14 mouse cellular contexts compared by ENCODE assay signal in the genomic region with DNA sequence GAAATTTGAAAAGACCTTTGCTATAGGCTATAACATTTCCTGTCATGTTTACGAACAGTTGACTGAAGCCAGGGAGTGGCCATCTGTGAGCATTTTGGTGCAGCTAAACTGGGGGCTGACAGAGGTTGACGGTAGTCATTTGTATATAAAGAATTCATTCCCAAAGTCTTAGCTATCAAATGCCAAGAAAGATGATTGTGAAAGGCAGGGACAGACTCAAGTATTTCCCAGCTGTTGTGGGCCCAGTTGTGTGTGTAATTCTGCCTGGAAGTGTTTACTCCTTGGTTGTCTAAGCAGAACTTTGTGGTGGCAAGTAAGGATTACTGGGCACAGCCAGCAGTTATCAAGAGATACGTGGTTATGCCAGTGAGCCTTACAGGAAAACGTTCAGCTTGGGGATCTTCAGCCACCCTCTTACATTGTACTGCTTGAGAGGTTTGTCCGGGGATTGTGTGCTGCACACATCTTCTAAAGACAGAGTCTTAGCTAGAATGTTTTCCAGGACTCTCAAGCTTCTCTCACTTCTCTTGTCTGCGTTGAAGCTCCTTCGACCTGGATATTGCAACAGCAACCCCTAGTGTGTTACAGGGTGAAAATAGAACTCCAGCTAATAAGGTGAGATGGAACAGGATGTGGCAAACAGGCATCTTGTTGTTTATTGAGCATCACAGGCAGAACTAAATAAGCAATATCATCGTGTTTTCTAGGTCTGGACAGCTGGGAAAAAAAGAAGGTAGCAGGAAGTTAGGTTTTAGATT.
A peak's percentile ranks its signal among the peaks of the same experiment; 100 is the strongest.
DNase-seq lines count a peak whose midpoint lies in the region; ATAC-seq and TF ChIP-seq lines count a peak whose summit lies in the region.
"Had no signal": no experiment of that assay in that cellular context is flagged by ENCODE, and none has a peak within 500 bp of the region (broad histone marks: within the 10 kb centered on the region; RNA-seq: fewer than 3 reads in every experiment).

No protein-coding gene starts in this region.

- TF ChIP-seq POLR2A in heart, adult 2 months (IDR thresholded peaks at IDR 0.05; ENCODE audit: insufficient read depth, low read depth, low read length), result no peak

- no peak for DNase-seq in heart, adult 2 months
- no peak for DNase-seq in heart, postnatal 25 days (ENCODE audit: low spot score)
- DNase-seq in lung, postnatal 25 days (ENCODE audit: low spot score), result no peak
- peak; percentile 52 for DNase-seq in NIH3T3 (ENCODE audit: low read depth)
- DNase-seq in cerebellum, postnatal 4 days (ENCODE audit: low spot score in 2 of 2), result no peak
- DNase-seq in retina, embryonic 14.5 days (ENCODE audit: low spot score), result no peak
- DNase-seq: adrenal gland, postnatal 25 days; heart, postnatal 36 days; kidney, adult 11 months; liver; spleen, adult 18-20 months had no signal

- TF ChIP-seq EP300 in heart, adult 2 months (IDR thresholded peaks at IDR 0.05; ENCODE audit: insufficient read depth, low read depth, low read length), result no peak

- no peak overlapping the region for H3K4me3 ChIP-seq in heart, adult 2 months
- H3K4me3 ChIP-seq in lung, embryonic 15.5 days, result no peak overlapping the region
- H3K4me3 ChIP-seq: megakaryocyte, embryonic 14.5 days had no signal

- H3K9ac ChIP-seq in heart, adult 2 months (ENCODE audit: low read depth, low read length), result no peak overlapping the region
- no peak overlapping the region for H3K9ac ChIP-seq in lung, embryonic 15.5 days

- no peaks in the 10 kb centered on the region for H3K36me3 ChIP-seq in heart, adult 2 months (ENCODE audit: control insufficient read depth, insufficient read depth, low read length)
- H3K36me3 ChIP-seq in lung, embryonic 15.5 days, result no peaks in the 10 kb centered on the region

- no peak overlapping the region for H3K27ac ChIP-seq in heart, adult 2 months
- H3K27ac ChIP-seq in lung, embryonic 15.5 days, result peak overlapping the region; percentile 37

- H3K27me3 ChIP-seq in heart, adult 2 months (ENCODE audit: control insufficient read depth, insufficient read depth, low read length), result no peaks in the 10 kb centered on the region
- no peaks in the 10 kb centered on the region for H3K27me3 ChIP-seq in lung, embryonic 15.5 days

- H3K9me3 ChIP-seq in lung, embryonic 15.5 days, result no peaks in the 10 kb centered on the region
- H3K9me3 ChIP-seq: megakaryocyte, embryonic 14.5 days had no signal

- H3K79me2 ChIP-seq in heart, adult 2 months (replicated peaks; ENCODE audit: control insufficient read depth, insufficient read depth, low read length), result no peaks in the 10 kb centered on the region

- no peaks in the 10 kb centered on the region for H3K4me1 ChIP-seq in heart, adult 2 months (ENCODE audit: control insufficient read depth, insufficient read depth, low read length)
- H3K4me1 ChIP-seq in lung, embryonic 15.5 days, result 0 out of 2 replicates have a peak, but pooled peaks cover 6% of the 10 kb centered on the region

- TF ChIP-seq CTCF in heart, adult 2 months (IDR thresholded peaks at IDR 0.05), result peak; percentile 43

- ATAC-seq in lung, embryonic 15.5 days (ENCODE audit: borderline replicate concordance, extremely low read depth, low FRiP score, low TSS enrichment), result no peak
- 0 out of 2 replicates have a peak, but pooled peaks have one; percentile 27 for ATAC-seq in neutrophil, adult 5-6 weeks (ENCODE audit: extremely low read depth, insufficient number of reproducible peaks, low FRiP score, poor library complexity, severe bottlenecking)

- H3K4me2 ChIP-seq in lung, embryonic 15.5 days, result no peak overlapping the region

- 50% methylated on average over 8 of the region's 8 CpGs for WGBS in heart, adult 2 months
- WGBS in lung, embryonic 15.5 days, result 38% methylated on average over 8 of the region's 8 CpGs

- intact Hi-C loops in heart, adult 2 months (cut with DNase I), result no loop called here
- intact Hi-C loops in heart, postnatal 25 days (cut with DNase I), result loop anchor here (5.0 kb wide), 3 partner anchors 133 to 623 kb away; a partner anchor contains a TSS
